Mouse (Mus musculus) cerebellum, adult 2 months (tissue): Measurements from ENCODE around the gene Pappa2.

ENCODE experiments used
- CTCF ChIP-seq: fragments of 200-500 bp; IDR thresholded peaks from 2 replicates; pipeline ENCODE4 v1.5.1; 2011; ENCODE audit warnings: low read depth, mild to moderate bottlenecking, control low read depth, low read length, moderate library complexity, borderline replicate concordance; ENCODE audit not compliant: insufficient read depth
- POLR2A ChIP-seq: fragments of 200-500 bp; IDR thresholded peaks from 2 replicates; pipeline ENCODE4 v1.6.1; 2011; ENCODE audit warnings: low read length, control low read depth, borderline replicate concordance; ENCODE audit not compliant: insufficient read depth

DNA sequence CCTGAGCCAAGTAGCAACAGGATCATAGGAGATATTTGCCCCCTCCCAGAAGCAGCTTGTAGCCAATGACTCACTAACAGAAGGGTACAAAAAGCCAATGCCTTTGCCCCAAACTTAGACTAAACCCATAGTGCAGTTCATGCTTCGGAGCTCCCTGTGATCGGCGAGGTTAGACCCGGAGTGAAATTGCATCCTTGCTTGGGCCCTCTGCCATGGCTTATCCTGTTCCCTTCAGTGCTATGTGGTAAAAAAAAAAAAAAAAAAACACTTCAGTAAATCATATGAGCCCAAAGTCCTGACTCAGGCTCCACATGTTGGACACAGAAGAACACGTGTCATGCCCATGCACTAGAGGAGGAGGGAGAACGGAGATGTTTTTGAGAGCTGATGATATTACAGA is 85.8 kb downstream of the Pappa2 start:
- TF ChIP-seq CTCF (no peak), POLR2A (no peak)
